In genomic region chr7:67716213-67716878, GRCm38 (mm10) we compare ENCODE assay signal across 13 mouse cellular contexts. TPM values are rescaled to one million over a fixed set of nuclear protein-coding genes. Genes with fewer than 3 reads are reported as not detected.
DNase-seq lines count a peak whose midpoint lies in the region; ATAC-seq and TF ChIP-seq lines count a peak whose summit lies in the region.
"Had no signal": no experiment of that assay in that cellular context is flagged by ENCODE, and none has a peak within 500 bp of the region (broad histone marks: within the 10 kb centered on the region; RNA-seq: fewer than 3 reads in every experiment).

No protein-coding gene starts in this region.

- no peaks in the 10 kb centered on the region for H3K27me3 ChIP-seq in heart, adult 2 months (ENCODE audit: control insufficient read depth, insufficient read depth, low read length)
- peaks cover 4% of the 10 kb centered on the region for H3K27me3 ChIP-seq in megakaryocyte, embryonic 14.5 days (replicated peaks)
- H3K27me3 ChIP-seq in hindbrain, embryonic 15.5 days: no peaks in the 10 kb centered on the region
- H3K27me3 ChIP-seq in small intestine, adult 2 months (ENCODE audit: control insufficient read depth, insufficient read depth, low read length): no peaks in the 10 kb centered on the region

- H3K27ac ChIP-seq in heart, adult 2 months: peak overlapping the region; percentile 86
- no peak overlapping the region for H3K27ac ChIP-seq in hindbrain, embryonic 15.5 days (replicated peaks)
- H3K27ac ChIP-seq in small intestine, adult 2 months (ENCODE audit: insufficient read depth, low read depth, low read length): peak overlapping the region; percentile 3; the same call in 1 of the 2 replicates

- intact Hi-C loops in heart, adult 2 months (cut with DNase I): no loop called here
- intact Hi-C loops in heart, postnatal 36 days (cut with DNase I): no loop called here

- H3K9me3 ChIP-seq in megakaryocyte, embryonic 14.5 days: no peaks in the 10 kb centered on the region
- 0 out of 2 replicates have a peak, but pooled peaks cover 6% of the 10 kb centered on the region for H3K9me3 ChIP-seq in hindbrain, embryonic 15.5 days

- H3K4me3 ChIP-seq in heart, adult 2 months: peak overlapping the region; percentile 6
- peak overlapping the region; percentile 80 for H3K4me3 ChIP-seq in megakaryocyte, embryonic 14.5 days (replicated peaks)
- no peak overlapping the region for H3K4me3 ChIP-seq in hindbrain, embryonic 15.5 days
- no peak overlapping the region for H3K4me3 ChIP-seq in small intestine, adult 2 months (ENCODE audit: low read depth, low read length)

- peak overlapping the region; percentile 15 for H3K9ac ChIP-seq in heart, adult 2 months (ENCODE audit: low read depth, low read length)
- no peak overlapping the region for H3K9ac ChIP-seq in hindbrain, embryonic 15.5 days

- 66% methylated on average over 11 of the region's 11 CpGs for WGBS in heart, adult 2 months
- 54% methylated on average over 11 of the region's 11 CpGs for WGBS in hindbrain, embryonic 15.5 days
- WGBS in small intestine, adult 2 months: 73% methylated on average over 11 of the region's 11 CpGs

- no peak for TF ChIP-seq CTCF in heart, adult 2 months (IDR thresholded peaks at IDR 0.05)
- no peak for TF ChIP-seq CTCF in small intestine, adult 2 months (IDR thresholded peaks at IDR 0.05; ENCODE audit: extremely low read depth, insufficient read length, insufficient replicate concordance, low read depth, low read length)

- H3K79me2 ChIP-seq in heart, adult 2 months (replicated peaks; ENCODE audit: control insufficient read depth, insufficient read depth, low read length): no peaks in the 10 kb centered on the region

- DNase-seq in heart, adult 2 months: no peak
- no peak for DNase-seq in heart, postnatal 36 days
- no peak for DNase-seq in layer of hippocampus, postnatal 10 days (ENCODE audit: low spot score in 2 of 2)
- no peak for DNase-seq in cerebellum, adult 18-20 months
- DNase-seq: cerebellum, postnatal 25 days; gastrocnemius, postnatal 25 days; heart, postnatal 14 days; kidney, postnatal 36 days; thymus, postnatal 36 days had no signal

- TF ChIP-seq POLR2A in heart, adult 2 months (IDR thresholded peaks at IDR 0.05; ENCODE audit: insufficient read depth, low read depth, low read length): no peak
- TF ChIP-seq POLR2A in small intestine, adult 2 months (IDR thresholded peaks at IDR 0.05; ENCODE audit: low read depth, low read length): no peak

- no peaks in the 10 kb centered on the region for H3K36me3 ChIP-seq in heart, adult 2 months (ENCODE audit: control insufficient read depth, insufficient read depth, low read length)
- peaks cover 11% of the 10 kb centered on the region for H3K36me3 ChIP-seq in megakaryocyte, embryonic 14.5 days (replicated peaks; ENCODE audit: low read length)
- peaks cover 4% of the 10 kb centered on the region; the same call in 1 of the 2 replicates for H3K36me3 ChIP-seq in hindbrain, embryonic 15.5 days
- peaks cover 2% of the 10 kb centered on the region for H3K36me3 ChIP-seq in small intestine, adult 2 months (ENCODE audit: control insufficient read depth, insufficient read depth, low read length)

- no peak for TF ChIP-seq EP300 in heart, adult 2 months (IDR thresholded peaks at IDR 0.05; ENCODE audit: insufficient read depth, low read depth, low read length)

- H3K4me2 ChIP-seq in hindbrain, embryonic 15.5 days: no peak overlapping the region

- peaks cover 20% of the 10 kb centered on the region for H3K4me1 ChIP-seq in heart, adult 2 months (ENCODE audit: control insufficient read depth, insufficient read depth, low read length)
- peaks cover 52% of the 10 kb centered on the region for H3K4me1 ChIP-seq in megakaryocyte, embryonic 14.5 days
- H3K4me1 ChIP-seq in hindbrain, embryonic 15.5 days (replicated peaks): peaks cover 14% of the 10 kb centered on the region
- peaks cover 6% of the 10 kb centered on the region; the same call in 1 of the 2 replicates for H3K4me1 ChIP-seq in small intestine, adult 2 months (ENCODE audit: control insufficient read depth, insufficient read depth, insufficient read length, low read length)

- ATAC-seq in megakaryocyte, adult 5-6 weeks (ENCODE audit: poor library complexity, severe bottlenecking): no peak
- 0 out of 2 replicates have a peak, but pooled peaks have one; percentile 40 for ATAC-seq in hindbrain, embryonic 15.5 days (ENCODE audit: low FRiP score, low read depth)

RNA-seq across cellular contexts. Expression of gene Synm, which starts 43.2 kb away (rescaled TPM):
- total RNA-seq in heart, adult 2 months (2021): 1 to 10 TPM; 8.3 TPM
- polyA plus RNA-seq in heart, adult 2 months (2012; rRNA removed): 2.6 and 4.3 TPM in 2 replicates
- total RNA-seq in heart, postnatal 36 days (2021): 1 to 10 TPM; 8.9 to 9.7 TPM
- polyA plus RNA-seq in megakaryocyte, embryonic 14.5 days (2012; ENCODE audit: insufficient read depth, low replicate concordance): 0.49 and 1.3 TPM in 2 replicates
- total RNA-seq in megakaryocyte, adult 5-6 weeks (2015): not detected in 2 replicates
- 0.07 TPM in 1 of 2 replicates, not detected in the other for total RNA-seq in megakaryocyte, adult 5-6 weeks (2017)
- 7.1 and 9.2 TPM in 2 replicates for polyA plus RNA-seq in hindbrain, embryonic 15.5 days (2015; fragmentation: Nextera tagmentation; extraction: Ambion mirVana)
- 15.2 and 24.8 TPM in 2 replicates for polyA plus RNA-seq in small intestine, adult 2 months (2012; rRNA removed)
- total RNA-seq in layer of hippocampus, postnatal 10 days (2021): 10 to 100 TPM; 26.8 to 29.4 TPM

Comparison
In these comparisons a context has a peak if more than half of its experiments do, and no peak if none do; other contexts are left out.
1. H3K4me3 ChIP-seq: peak in heart, adult 2 months (single experiment) and megakaryocyte, embryonic 14.5 days (single experiment); none in hindbrain, embryonic 15.5 days (single experiment) and small intestine, adult 2 months (single experiment).
2. RNA of gene Synm, which starts 43.2 kb away (total RNA-seq): 26.8 to 29.4 TPM in layer of hippocampus, postnatal 10 days, 8.9 to 9.7 TPM in heart, postnatal 36 days and 8.3 TPM in heart, adult 2 months; 0.07 TPM in megakaryocyte, adult 5-6 weeks; every median in the first group is over 4 times any median in the second.